Mouse (Mus musculus): ENCODE measurements around the gene C1qa.

DNA sequence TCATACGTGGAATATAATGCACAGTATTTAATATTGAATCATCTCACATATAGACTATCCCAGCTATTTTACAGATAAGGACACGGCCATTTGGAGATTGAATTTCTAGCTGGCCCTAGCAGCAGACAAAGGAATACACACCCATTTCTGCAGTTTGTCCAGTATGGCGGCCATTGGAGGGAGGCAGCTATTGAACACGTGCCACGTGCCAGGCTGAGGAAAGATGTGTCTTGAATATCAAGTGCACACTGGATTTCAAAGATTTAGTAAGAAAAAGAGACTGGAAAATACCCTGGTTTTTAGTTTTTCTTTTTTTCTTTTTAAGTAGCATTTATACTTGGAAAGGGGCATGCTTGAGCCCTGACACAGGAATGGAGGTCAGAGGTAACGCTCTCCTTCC, 51.4 kb downstream of the C1qa start:
- TF ChIP-seq CTCF (IDR thresholded peaks at IDR 0.05; ENCODE audit: control insufficient read depth, insufficient read depth, insufficient read length) = no peak
- TF ChIP-seq MYOG (IDR thresholded peaks at IDR 0.05; ENCODE audit: control insufficient read depth, extremely low read depth, insufficient read length) = no peak
- TF ChIP-seq USF1 (IDR thresholded peaks at IDR 0.05; ENCODE audit: low read depth) = no peak
- TF ChIP-seq MAX (IDR thresholded peaks at IDR 0.05) = no peak
- no peak for TF ChIP-seq MYOD1 (IDR thresholded peaks at IDR 0.05; ENCODE audit: control insufficient read depth, insufficient read length, low read depth)

Measured in C2C12 (cell line).